Mouse (Mus musculus): ENCODE results near the gene B3gnt9. TPM values are rescaled to one million over a fixed set of nuclear protein-coding genes. Genes with fewer than 3 reads are reported as not detected.

The B3gnt9 gene
- polyA plus RNA-seq, 1 experiment = 6.2 TPM

DNA sequence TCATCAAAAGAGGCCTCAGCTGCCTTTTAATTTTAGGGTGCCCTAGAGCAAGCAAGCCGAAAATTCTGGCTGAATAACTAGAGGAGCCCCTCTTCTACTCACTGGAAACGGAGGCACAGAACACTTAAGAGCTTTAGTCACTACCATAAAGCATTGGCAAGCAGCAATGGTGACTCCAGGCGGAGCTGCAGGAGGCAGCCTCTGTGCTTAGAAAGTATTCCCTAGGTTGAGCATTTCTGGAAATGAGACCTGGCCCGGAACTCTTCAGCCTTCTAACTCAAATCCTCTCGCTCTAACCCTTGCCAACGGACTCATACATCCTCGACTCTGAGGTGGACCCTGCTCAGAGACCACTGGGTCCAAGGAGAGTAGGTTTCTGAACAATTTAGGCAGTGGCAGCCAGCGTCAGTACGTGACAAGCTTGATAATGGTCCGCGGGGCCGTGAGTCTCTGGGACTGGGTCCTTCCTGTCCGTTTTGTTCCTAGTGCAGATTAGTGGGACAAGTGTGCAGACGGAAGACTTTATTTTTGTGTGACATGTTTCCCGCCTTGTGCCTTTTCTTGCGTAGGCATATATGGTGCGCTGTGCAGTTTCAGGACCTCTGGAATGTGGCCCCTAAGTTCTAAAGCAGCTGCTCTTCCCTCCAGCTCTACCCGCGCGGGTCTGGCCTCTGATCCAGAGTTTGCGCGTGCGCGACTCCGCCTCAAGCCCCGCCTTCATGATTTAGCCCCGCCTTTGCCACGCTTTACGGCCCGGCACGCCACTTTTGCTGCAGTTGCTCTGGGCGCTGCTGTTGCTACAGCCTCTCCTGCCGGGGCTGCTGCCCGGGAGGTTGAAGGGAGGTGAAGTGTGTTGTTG, 30.3 kb downstream of the B3gnt9 start, which contains the start of gene D230025D16Rik:
Gene D230025D16Rik (plus strand): TSS at position 733 of the 859 bp plus-strand sequence.
- H3K36me3 ChIP-seq (ENCODE audit: control insufficient read depth, insufficient read depth) = no peaks in the 10 kb centered on the region
- H3K4me3 ChIP-seq = peak within 1 kb of the TSS; percentile 62
- peaks cover 43% of the 10 kb centered on the region for H3K79me2 ChIP-seq (ENCODE audit: control insufficient read depth, insufficient read depth)
- peak; percentile 45 for TF ChIP-seq SRF (IDR thresholded peaks at IDR 0.05; ENCODE audit: control insufficient read depth, insufficient read length, low read depth)
- no peak for TF ChIP-seq E2F4 (IDR thresholded peaks at IDR 0.05; ENCODE audit: insufficient read depth)
- peak; percentile 96 for TF ChIP-seq POLR2A (IDR thresholded peaks at IDR 0.05; ENCODE audit: insufficient read length, low read depth)
- peak in 1 of 3 experiments; percentile 68 for TF ChIP-seq MYOG (IDR thresholded peaks at IDR 0.05; ENCODE audit: control insufficient read depth in 1 of 3, insufficient read depth in 1 of 3, insufficient read length in 2 of 3, low read depth in 2 of 3)
- TF ChIP-seq POLR2AphosphoS2 (IDR thresholded peaks at IDR 0.05; ENCODE audit: insufficient read length, low read depth) = peak; percentile 89
- no peaks in the 10 kb centered on the region for H3K27me3 ChIP-seq (ENCODE audit: control insufficient read depth, insufficient read depth, insufficient read length)
- peak within 1 kb of the TSS; percentile 83 for H3K4me2 ChIP-seq (ENCODE audit: low read depth)
- H3ac ChIP-seq (ENCODE audit: control insufficient read depth, insufficient read length) = peak within 1 kb of the TSS; percentile 50

GRCm38 (mm10) chr8:105223850-105224249, 31.1 kb downstream of the B3gnt9 start:
- no peaks in the 10 kb centered on the region for H3K36me3 ChIP-seq (ENCODE audit: control insufficient read depth, insufficient read depth)
- peak overlapping the region; percentile 62 for H3K4me3 ChIP-seq
- TF ChIP-seq REST (IDR thresholded peaks at IDR 0.05; ENCODE audit: insufficient read depth, insufficient read length) = no peak
- TF ChIP-seq MYOG (IDR thresholded peaks at IDR 0.05; ENCODE audit: control insufficient read depth in 1 of 3, insufficient read depth in 1 of 3, insufficient read length in 2 of 3, low read depth in 2 of 3) = no peak
- no peak for TF ChIP-seq MAX (IDR thresholded peaks at IDR 0.05; ENCODE audit: low read depth)
- no peak for TF ChIP-seq TCF12 (IDR thresholded peaks at IDR 0.05; ENCODE audit: insufficient read depth, poor library complexity, severe bottlenecking)
- TF ChIP-seq E2F4 (IDR thresholded peaks at IDR 0.05; ENCODE audit: insufficient read depth) = no peak
- no peak for TF ChIP-seq TCF3 (IDR thresholded peaks at IDR 0.05; ENCODE audit: insufficient read length, low read depth)
- TF ChIP-seq SRF (IDR thresholded peaks at IDR 0.05; ENCODE audit: control insufficient read depth, insufficient read length, low read depth) = no peak
- TF ChIP-seq CEBPB (IDR thresholded peaks at IDR 0.05; ENCODE audit: insufficient read depth, poor library complexity, severe bottlenecking) = no peak
- TF ChIP-seq POLR2A (IDR thresholded peaks at IDR 0.05; ENCODE audit: insufficient read length, low read depth) = no peak
- TF ChIP-seq POLR2AphosphoS2 (IDR thresholded peaks at IDR 0.05; ENCODE audit: insufficient read length, low read depth) = no peak
- no peak for TF ChIP-seq MYOD1 (IDR thresholded peaks at IDR 0.05; ENCODE audit: control insufficient read depth in 1 of 3, insufficient read length in 2 of 3, low read depth in 2 of 3)
- no peak for TF ChIP-seq USF1 (IDR thresholded peaks at IDR 0.05; ENCODE audit: low read depth)
- no peak overlapping the region for H3ac ChIP-seq (ENCODE audit: control insufficient read depth, insufficient read length)
- H3K79me2 ChIP-seq (ENCODE audit: control insufficient read depth, insufficient read depth) = peaks cover 37% of the 10 kb centered on the region
- H3K27me3 ChIP-seq (ENCODE audit: control insufficient read depth, insufficient read depth, insufficient read length) = no peaks in the 10 kb centered on the region
- no peak overlapping the region for H3K4me2 ChIP-seq (ENCODE audit: low read depth)

DNA sequence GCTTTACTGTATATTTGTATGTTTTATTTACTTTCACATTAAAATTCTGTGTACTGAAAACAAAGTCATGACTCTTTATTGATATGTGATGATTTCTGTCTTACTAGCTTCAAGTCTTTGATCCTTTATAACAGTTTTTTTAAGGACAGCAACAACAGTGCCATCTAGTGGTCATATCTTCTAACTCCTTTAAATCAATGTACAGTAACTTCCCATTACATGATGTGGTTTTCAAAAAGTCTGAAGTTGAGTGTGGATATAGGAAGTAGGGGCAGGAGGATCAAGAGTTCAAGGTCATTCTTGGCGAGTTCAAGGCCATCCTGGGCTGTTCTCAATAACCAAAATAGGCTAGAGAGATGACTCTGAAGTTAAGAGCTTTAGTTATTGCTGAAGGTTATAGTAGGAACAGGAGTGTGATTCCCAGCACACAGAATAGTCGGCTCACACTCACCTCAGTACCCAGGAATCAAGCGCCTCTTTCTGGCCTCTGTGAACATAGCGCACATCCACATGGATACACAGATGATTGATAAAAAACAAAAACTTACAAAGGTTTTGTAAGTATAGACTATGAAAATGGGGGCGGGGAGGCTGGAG, 36.9 kb downstream of the B3gnt9 start:
- Histone ChIP-seq H3K36me3 (ENCODE audit: control insufficient read depth, insufficient read depth) (no peaks in the 10 kb centered on the region), H3K79me2 (ENCODE audit: control insufficient read depth, insufficient read depth) (no peaks in the 10 kb centered on the region)
- no peak for TF ChIP-seq POLR2A (IDR thresholded peaks at IDR 0.05; ENCODE audit: insufficient read length, low read depth)
- TF ChIP-seq MYOG (IDR thresholded peaks at IDR 0.05; ENCODE audit: control insufficient read depth in 1 of 3, insufficient read depth in 1 of 3, insufficient read length in 2 of 3, low read depth in 2 of 3) = no peak
- no peak for TF ChIP-seq USF1 (IDR thresholded peaks at IDR 0.05; ENCODE audit: low read depth)
- no peak for TF ChIP-seq CEBPB (IDR thresholded peaks at IDR 0.05; ENCODE audit: insufficient read depth, poor library complexity, severe bottlenecking)
- TF ChIP-seq SRF (IDR thresholded peaks at IDR 0.05; ENCODE audit: control insufficient read depth, insufficient read length, low read depth) = no peak
- TF ChIP-seq MAX (IDR thresholded peaks at IDR 0.05; ENCODE audit: low read depth) = no peak
- no peak for TF ChIP-seq TCF12 (IDR thresholded peaks at IDR 0.05; ENCODE audit: insufficient read depth, poor library complexity, severe bottlenecking)
- no peak for TF ChIP-seq E2F4 (IDR thresholded peaks at IDR 0.05; ENCODE audit: insufficient read depth)
- TF ChIP-seq POLR2AphosphoS2 (IDR thresholded peaks at IDR 0.05; ENCODE audit: insufficient read length, low read depth) = no peak
- TF ChIP-seq REST (IDR thresholded peaks at IDR 0.05; ENCODE audit: insufficient read depth, insufficient read length) = no peak
- no peak for TF ChIP-seq TCF3 (IDR thresholded peaks at IDR 0.05; ENCODE audit: insufficient read length, low read depth)
- no peak for TF ChIP-seq MYOD1 (IDR thresholded peaks at IDR 0.05; ENCODE audit: control insufficient read depth in 1 of 3, insufficient read length in 2 of 3, low read depth in 2 of 3)

GRCm38 (mm10) chr8:105214104-105214503, 40.8 kb downstream of the B3gnt9 start:
- Histone ChIP-seq H3K27me3 (ENCODE audit: control insufficient read depth, insufficient read depth, insufficient read length) (no peaks in the 10 kb centered on the region), H3ac (ENCODE audit: control insufficient read depth, insufficient read length) (no peak overlapping the region), H3K79me2 (ENCODE audit: control insufficient read depth, insufficient read depth) (peaks cover 19% of the 10 kb centered on the region), H3K36me3 (ENCODE audit: control insufficient read depth, insufficient read depth) (peaks cover 12% of the 10 kb centered on the region), H3K4me2 (ENCODE audit: low read depth) (no peak overlapping the region), H3K4me3 (no peak overlapping the region)
- no peak for TF ChIP-seq USF1 (IDR thresholded peaks at IDR 0.05; ENCODE audit: low read depth)
- no peak for TF ChIP-seq MYOD1 (IDR thresholded peaks at IDR 0.05; ENCODE audit: control insufficient read depth in 1 of 3, insufficient read length in 2 of 3, low read depth in 2 of 3)
- TF ChIP-seq REST (IDR thresholded peaks at IDR 0.05; ENCODE audit: insufficient read depth, insufficient read length) = no peak
- no peak for TF ChIP-seq MYOG (IDR thresholded peaks at IDR 0.05; ENCODE audit: control insufficient read depth in 1 of 3, insufficient read depth in 1 of 3, insufficient read length in 2 of 3, low read depth in 2 of 3)
- no peak for TF ChIP-seq POLR2AphosphoS2 (IDR thresholded peaks at IDR 0.05; ENCODE audit: insufficient read length, low read depth)
- TF ChIP-seq CEBPB (IDR thresholded peaks at IDR 0.05; ENCODE audit: insufficient read depth, poor library complexity, severe bottlenecking) = no peak
- TF ChIP-seq SRF (IDR thresholded peaks at IDR 0.05; ENCODE audit: control insufficient read depth, insufficient read length, low read depth) = no peak
- no peak for TF ChIP-seq TCF3 (IDR thresholded peaks at IDR 0.05; ENCODE audit: insufficient read length, low read depth)
- no peak for TF ChIP-seq E2F4 (IDR thresholded peaks at IDR 0.05; ENCODE audit: insufficient read depth)
- no peak for TF ChIP-seq MAX (IDR thresholded peaks at IDR 0.05; ENCODE audit: low read depth)
- TF ChIP-seq POLR2A (IDR thresholded peaks at IDR 0.05; ENCODE audit: insufficient read length, low read depth) = no peak
- TF ChIP-seq TCF12 (IDR thresholded peaks at IDR 0.05; ENCODE audit: insufficient read depth, poor library complexity, severe bottlenecking) = no peak

More for the DNA sequence above, 36.9 kb downstream of the B3gnt9 start:
- H3K4me2 ChIP-seq (ENCODE audit: low read depth) = no peak overlapping the region
- H3K27me3 ChIP-seq (ENCODE audit: control insufficient read depth, insufficient read depth, insufficient read length) = no peaks in the 10 kb centered on the region
- no peak overlapping the region for H3K4me3 ChIP-seq
- H3ac ChIP-seq (ENCODE audit: control insufficient read depth, insufficient read length) = no peak overlapping the region

Data from myocyte (in vitro differentiated cells).